In genomic region chr12:108698697-108699471, GRCm38 (mm10) we compare ENCODE assay signal across 12 mouse cellular contexts. TPM values are rescaled to one million over a fixed set of nuclear protein-coding genes. Genes with fewer than 3 reads are reported as not detected.
DNase-seq lines count a peak whose midpoint lies in the region; ATAC-seq and TF ChIP-seq lines count a peak whose summit lies in the region.
"Had no signal": no experiment of that assay in that cellular context is flagged by ENCODE, and none has a peak within 500 bp of the region (broad histone marks: within the 10 kb centered on the region; RNA-seq: fewer than 3 reads in every experiment).

No protein-coding gene starts in this region.

- ATAC-seq in lung, embryonic 15.5 days (ENCODE audit: borderline replicate concordance, extremely low read depth, low FRiP score, low TSS enrichment): no peak
- no peak for ATAC-seq in lung, postnatal 0 days
- peak; percentile 69 for ATAC-seq in intestine, embryonic 16.5 days

- H3K4me3 ChIP-seq in lung, embryonic 15.5 days: no peak overlapping the region
- H3K4me3 ChIP-seq in lung, postnatal 0 days (ENCODE audit: low read depth, low read length): no peak overlapping the region
- H3K4me3 ChIP-seq in intestine, embryonic 16.5 days (ENCODE audit: low read length): peak overlapping the region; percentile 21
- H3K4me3 ChIP-seq: erythroblast, embryonic 14.5 days had no signal

- intact Hi-C loops in heart, postnatal 25 days (cut with DNase I): no loop called here

- peaks cover 37% of the 10 kb centered on the region for H3K27me3 ChIP-seq in lung, embryonic 15.5 days
- H3K27me3 ChIP-seq in lung, postnatal 0 days (replicated peaks; ENCODE audit: insufficient read depth, low read length): peaks cover 21% of the 10 kb centered on the region
- H3K27me3 ChIP-seq in intestine, embryonic 16.5 days (replicated peaks; ENCODE audit: control insufficient read depth, insufficient read depth, low read length): peaks cover 12% of the 10 kb centered on the region; the same call in 1 of the 2 replicates

- peak overlapping the region; percentile 27 for H3K27ac ChIP-seq in lung, embryonic 15.5 days
- no peak overlapping the region; the same call in 1 of the 2 replicates for H3K27ac ChIP-seq in lung, postnatal 0 days (ENCODE audit: low read length)
- H3K27ac ChIP-seq in intestine, embryonic 16.5 days (ENCODE audit: low read length): peak overlapping the region; percentile 93
- H3K27ac ChIP-seq: macrophage had no signal

- H3K9me3 ChIP-seq in lung, embryonic 15.5 days: no peaks in the 10 kb centered on the region
- no peaks in the 10 kb centered on the region for H3K9me3 ChIP-seq in lung, postnatal 0 days (ENCODE audit: low read length)
- H3K9me3 ChIP-seq in intestine, embryonic 16.5 days (ENCODE audit: control insufficient read depth, low read length): no peaks in the 10 kb centered on the region

- TF ChIP-seq EP300 in lung, postnatal 0 days (IDR thresholded peaks at IDR 0.05): no peak

- H3K4me2 ChIP-seq in lung, embryonic 15.5 days: no peak overlapping the region
- H3K4me2 ChIP-seq in lung, postnatal 0 days (replicated peaks; ENCODE audit: low read depth, low read length): no peak overlapping the region
- peak overlapping the region; percentile 26 for H3K4me2 ChIP-seq in intestine, embryonic 16.5 days (ENCODE audit: low read depth, low read length)

- H3K36me3 ChIP-seq in lung, embryonic 15.5 days: no peaks in the 10 kb centered on the region
- H3K36me3 ChIP-seq in lung, postnatal 0 days (ENCODE audit: insufficient read depth, low read length): no peaks in the 10 kb centered on the region
- H3K36me3 ChIP-seq in intestine, embryonic 16.5 days (ENCODE audit: control insufficient read depth, insufficient read depth, low read length): no peaks in the 10 kb centered on the region
- H3K36me3 ChIP-seq: G1E had no signal

- no peak for TF ChIP-seq CTCF in lung, postnatal 0 days (IDR thresholded peaks at IDR 0.05)

- H3K9ac ChIP-seq in lung, embryonic 15.5 days: no peak overlapping the region
- H3K9ac ChIP-seq in lung, postnatal 0 days (replicated peaks; ENCODE audit: low read depth): no peak overlapping the region
- peak overlapping the region; percentile 39 for H3K9ac ChIP-seq in intestine, embryonic 16.5 days (ENCODE audit: low read depth, low read length)

- H3K4me1 ChIP-seq in lung, embryonic 15.5 days: peaks cover 5% of the 10 kb centered on the region; the same call in 1 of the 2 replicates
- H3K4me1 ChIP-seq in lung, postnatal 0 days (ENCODE audit: insufficient read depth, low read depth, low read length): no peaks in the 10 kb centered on the region
- H3K4me1 ChIP-seq in intestine, embryonic 16.5 days (ENCODE audit: control insufficient read depth, insufficient read depth, low read length): peaks cover 34% of the 10 kb centered on the region

- peak; percentile 95 for DNase-seq in heart, adult 11 months
- DNase-seq in heart, postnatal 25 days (ENCODE audit: low spot score): no peak
- DNase-seq in lung, postnatal 0 days (ENCODE audit: low spot score): no peak
- peak; percentile 29 to 59 for DNase-seq in kidney, postnatal 25 days
- no peak for DNase-seq in embryo, embryonic 11 days
- no peak for DNase-seq in adrenal gland, postnatal 10 days

- 54% methylated on average over 11 of the region's 11 CpGs for whole genome bisulfite sequencing in lung, embryonic 15.5 days
- 60% methylated on average over 11 of the region's 11 CpGs for WGBS in lung, postnatal 0 days
- 53% methylated on average over 11 of the region's 11 CpGs for WGBS in intestine, embryonic 16.5 days

RNA-seq across cellular contexts. Expression of gene Degs2, which starts 3.2 kb away (rescaled TPM):
- under 1 TPM; 0.56 to 0.62 TPM for total RNA-seq in heart, postnatal 25 days (2021)
- polyA plus RNA-seq in lung, embryonic 15.5 days (2015; fragmentation: Nextera tagmentation; extraction: Ambion mirVana): 0.82 and 1.4 TPM in 2 replicates
- 0.74 and 0.75 TPM in 2 replicates for polyA plus RNA-seq in lung, postnatal 0 days (2015; fragmentation: Nextera tagmentation; extraction: Ambion mirVana)
- polyA plus RNA-seq in intestine, embryonic 16.5 days (2015; fragmentation: Nextera tagmentation; extraction: Ambion mirVana): 161 and 181 TPM in 2 replicates
- not detected for total RNA-seq in adrenal gland, postnatal 10 days (2021)
- total RNA-seq: G1E; hematopoietic stem cell, adult 5-6 weeks had no signal
- polyA plus RNA-seq: erythroblast, embryonic 14.5 days; G1E; macrophage had no signal

Comparison
In these comparisons a context has a peak if more than half of its experiments do, and no peak if none do; other contexts are left out.
1. DNase-seq: peak in heart, adult 11 months (single experiment) and kidney, postnatal 25 days (2 of 2); none in heart, postnatal 25 days (single experiment), lung, postnatal 0 days (single experiment), embryo, embryonic 11 days (single experiment) and adrenal gland, postnatal 10 days (single experiment).
2. RNA of gene Degs2, which starts 3.2 kb away (polyA plus RNA-seq): 161 to 181 TPM in intestine, embryonic 16.5 days; 0.82 to 1.4 TPM in lung, embryonic 15.5 days and 0.74 to 0.75 TPM in lung, postnatal 0 days; every median in the first group is over 10 times any median in the second.